Mouse (Mus musculus) heart, postnatal 4 days (tissue): ENCODE data around the gene Dmrt1. TPM values are rescaled to one million over a fixed set of nuclear protein-coding genes. Genes with fewer than 3 reads are reported as not detected.
A peak's percentile ranks its signal among the peaks of the same experiment; 100 is the strongest.

Source experiments
- DNase-seq: peaks from one replicate; pipeline ENCODE4 v3.0.0; 2021
- total RNA-seq, 2 experiments: library from RNA; stranded (reverse); gene quantifications; 2 replicates each; pipeline ENCODE4 v1.2.3; 2021

The Dmrt1 gene
- total RNA-seq, 2 experiments from 2014 or later: not detected

DNA sequence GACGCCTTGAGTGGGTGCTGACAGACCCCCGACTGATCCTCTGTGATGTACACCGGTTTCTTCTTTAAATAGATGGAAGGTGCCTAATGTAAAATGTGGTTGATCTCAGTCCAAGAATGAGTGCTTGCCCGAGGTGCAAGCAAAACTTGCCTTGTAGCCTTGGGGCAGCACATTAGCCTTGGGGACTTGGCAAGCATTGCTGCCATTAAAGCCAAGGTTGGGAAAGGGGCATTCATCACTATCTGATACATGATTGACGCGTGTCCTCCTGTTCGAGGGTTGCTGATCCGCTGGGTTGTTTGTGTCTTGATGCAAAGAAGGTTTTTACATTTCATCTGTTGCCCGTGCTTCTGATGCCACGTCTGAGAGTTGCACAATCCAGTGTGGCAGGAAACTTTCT lies 69.0 kb downstream of the Dmrt1 start:
- no peak for DNase-seq

DNA sequence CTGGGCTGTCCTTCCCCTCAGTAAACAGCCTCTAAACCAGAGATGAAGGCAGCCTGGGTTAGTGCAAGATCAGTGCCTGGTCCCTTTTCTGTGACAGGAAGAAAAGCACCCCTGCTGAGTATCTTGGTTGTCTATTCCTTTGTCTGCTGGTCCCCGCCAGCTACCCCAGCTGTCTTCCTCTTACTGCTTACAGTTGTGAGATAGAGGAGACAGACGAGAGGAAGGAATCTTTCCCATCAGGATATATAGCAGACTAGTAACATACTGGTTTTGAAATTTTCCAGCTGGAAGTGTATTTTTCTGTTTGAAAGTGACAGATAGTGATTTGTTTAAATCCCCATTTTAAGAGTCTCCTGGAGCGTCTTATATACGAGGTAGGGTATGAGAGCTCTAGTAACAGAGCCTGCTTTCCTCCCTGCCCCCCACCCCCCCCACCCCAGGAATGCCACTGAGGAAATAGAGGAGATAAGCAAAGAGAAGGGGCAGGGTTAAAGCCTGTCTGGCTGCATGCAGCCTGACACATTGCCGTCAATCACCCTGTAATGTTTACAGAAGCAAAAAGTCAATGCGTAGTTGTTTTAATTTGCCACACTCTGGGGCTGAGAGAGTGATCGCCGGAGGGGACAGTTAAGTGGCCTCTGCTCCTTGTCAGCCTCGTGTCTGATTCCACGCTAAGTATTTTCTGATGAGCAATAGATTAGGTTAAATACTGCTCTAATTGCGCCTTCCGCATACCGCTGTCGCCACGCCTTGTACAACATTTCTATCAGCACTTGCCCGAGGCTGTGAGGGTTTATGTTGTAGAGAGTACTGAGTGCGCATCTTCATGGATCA lies 69.8 kb downstream of the Dmrt1 start:
- no peak for DNase-seq

DNA sequence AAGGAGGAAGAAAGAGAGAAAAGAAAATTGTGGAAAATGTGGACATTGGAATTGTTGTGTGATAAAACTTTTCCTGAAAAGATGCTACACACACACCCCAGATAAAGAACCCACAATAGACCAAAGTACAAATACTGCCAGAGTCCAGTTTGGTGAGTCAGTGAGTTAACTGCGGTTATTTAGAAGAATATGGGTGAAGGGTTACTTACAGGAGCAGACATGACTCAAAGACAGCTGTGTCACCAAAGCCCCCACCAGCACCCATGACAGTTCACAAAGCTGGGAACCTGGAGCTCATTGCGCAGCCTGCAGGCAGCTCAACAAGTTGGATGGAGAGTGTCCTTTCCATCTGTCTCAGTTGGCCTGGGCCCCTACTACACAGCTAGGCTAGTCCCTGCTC lies 72.9 kb downstream of the Dmrt1 start:
- no peak for DNase-seq

DNA sequence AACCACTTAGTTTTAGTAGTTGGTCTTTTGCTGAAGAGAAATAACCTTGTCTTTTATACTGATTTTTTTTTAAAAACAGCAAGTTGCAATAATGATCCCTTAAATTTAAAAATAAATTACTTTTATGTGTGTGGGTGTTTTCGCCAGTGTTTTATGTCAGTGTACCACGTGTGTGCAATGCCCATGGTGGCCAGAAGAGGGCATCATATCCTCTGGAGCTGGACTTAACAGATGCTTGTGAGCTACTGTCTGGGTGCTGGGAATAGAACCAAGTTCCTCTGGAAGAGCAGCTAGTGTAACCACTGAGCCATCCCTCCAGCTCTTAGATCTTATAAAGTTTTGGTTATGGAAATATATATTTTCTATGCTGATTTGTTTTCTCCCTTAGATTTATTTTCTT lies 74.0 kb downstream of the Dmrt1 start:
- no peak for DNase-seq

DNA sequence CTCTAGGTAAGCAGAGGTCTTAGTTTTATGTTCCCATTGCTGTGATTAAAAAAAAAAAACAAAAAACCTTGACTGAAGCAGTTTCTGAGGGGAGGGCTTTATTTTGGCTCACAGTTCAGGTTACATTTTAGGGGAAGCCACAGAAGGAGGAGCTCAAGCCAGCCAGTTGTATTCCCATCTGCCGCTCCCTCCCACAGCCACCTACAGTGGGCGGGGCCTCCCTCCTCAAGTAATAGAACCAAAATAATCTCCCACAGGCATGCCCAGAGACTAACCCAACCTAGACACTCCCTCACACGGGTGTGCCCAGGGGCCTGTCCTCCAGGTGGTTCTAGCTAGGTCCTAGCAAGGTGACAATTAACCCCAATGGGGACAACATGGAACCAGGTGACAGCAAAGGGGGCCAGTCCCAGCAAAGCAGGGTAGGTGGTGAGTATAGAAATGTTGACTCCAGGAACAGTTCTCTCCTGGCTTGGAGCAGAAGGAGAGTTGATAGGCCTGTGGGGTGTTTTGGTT lies 92.4 kb downstream of the Dmrt1 start:
- DNase-seq: no peak

DNA sequence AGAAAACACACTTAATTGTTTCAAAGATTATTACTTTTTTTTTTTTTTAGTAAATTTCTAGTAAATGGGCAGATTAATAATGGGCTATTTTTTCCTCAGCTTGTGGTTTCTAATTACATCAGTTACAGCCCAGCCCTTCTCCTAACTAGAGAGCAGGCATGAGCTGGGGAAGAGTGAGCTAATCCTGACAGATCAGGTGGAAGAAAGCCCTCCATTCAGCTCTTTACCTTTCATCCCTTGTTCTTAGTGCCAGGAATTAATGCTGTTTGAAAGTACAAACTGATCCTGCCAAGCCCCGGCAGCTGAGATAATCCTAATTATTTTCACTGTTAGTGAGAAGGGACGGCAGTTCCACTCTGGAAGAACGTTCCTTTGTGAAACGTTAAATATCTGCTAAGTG lies 93.2 kb downstream of the Dmrt1 start:
- no peak for DNase-seq

DNA sequence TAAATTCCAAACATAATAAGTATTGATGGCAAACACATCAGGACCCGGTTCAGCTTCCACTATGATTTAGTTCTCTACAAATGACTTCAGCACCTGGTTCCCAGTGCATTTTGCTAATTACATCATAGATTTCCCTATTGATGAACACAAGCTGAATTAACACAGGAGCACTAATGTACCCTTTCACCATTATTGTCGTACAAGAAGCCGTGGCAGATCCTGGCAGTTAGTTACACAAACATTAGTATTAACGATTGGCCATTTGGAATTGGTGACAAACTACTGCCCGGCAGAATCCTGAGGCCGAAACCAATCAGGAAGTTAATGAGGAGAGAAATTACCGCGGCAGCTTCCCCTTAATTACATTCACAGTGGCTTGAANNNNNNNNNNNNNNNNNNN lies 96.5 kb downstream of the Dmrt1 start:
- DNase-seq: no peak

DNA sequence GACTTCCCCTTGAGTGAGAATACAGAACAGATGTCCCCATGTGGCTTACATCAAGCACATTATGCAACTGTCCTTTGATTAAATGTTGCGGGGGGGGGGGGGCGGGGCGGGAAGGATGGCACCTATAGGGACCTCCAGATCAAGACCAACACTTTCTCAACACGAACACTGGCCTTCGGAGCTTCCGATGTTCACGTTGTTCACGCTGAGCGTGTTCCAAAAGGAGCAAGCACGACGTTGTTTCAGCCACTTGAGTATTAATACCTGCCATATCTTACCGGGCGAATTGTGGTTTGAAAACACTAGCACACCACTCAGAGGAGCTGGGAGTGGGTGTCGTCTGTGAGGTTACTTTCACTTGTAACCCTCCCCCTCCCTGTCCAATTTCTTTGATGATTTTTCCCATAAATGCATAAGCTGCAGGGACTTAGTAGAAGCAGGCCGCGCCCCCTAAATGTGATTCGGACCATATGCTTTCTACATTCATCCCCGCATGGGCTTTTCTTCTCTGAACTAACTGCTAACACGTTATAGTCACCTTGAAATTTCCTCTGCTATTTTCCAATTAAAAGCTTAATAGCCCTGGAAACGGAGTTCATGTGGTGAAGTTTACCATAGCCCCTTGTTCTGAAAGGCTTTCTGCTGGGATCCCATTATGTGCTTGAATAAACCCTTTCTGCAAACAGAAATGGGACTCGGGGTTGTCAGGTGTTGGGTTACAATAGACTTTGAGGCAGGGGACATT lies 102.2 kb downstream of the Dmrt1 start:
- DNase-seq: no peak

DNA sequence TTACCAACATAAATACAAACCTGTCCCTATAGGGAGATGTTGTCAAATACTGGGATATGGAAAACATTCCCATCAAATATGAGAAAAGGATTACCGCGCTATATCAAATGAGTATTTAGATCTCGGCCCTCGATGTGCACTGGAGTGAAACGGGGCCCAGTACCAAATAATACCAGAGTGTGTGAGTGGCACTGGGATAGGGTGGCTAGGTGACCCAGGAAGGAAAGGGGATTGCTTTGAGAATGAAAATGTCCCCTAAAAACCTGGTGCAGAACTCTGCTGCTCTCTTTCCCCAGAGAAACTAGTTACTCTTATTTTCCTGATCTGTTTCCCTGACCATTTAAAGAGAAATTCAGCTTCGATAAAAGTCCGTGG lies 102.8 kb downstream of the Dmrt1 start:
- DNase-seq: no peak

DNA sequence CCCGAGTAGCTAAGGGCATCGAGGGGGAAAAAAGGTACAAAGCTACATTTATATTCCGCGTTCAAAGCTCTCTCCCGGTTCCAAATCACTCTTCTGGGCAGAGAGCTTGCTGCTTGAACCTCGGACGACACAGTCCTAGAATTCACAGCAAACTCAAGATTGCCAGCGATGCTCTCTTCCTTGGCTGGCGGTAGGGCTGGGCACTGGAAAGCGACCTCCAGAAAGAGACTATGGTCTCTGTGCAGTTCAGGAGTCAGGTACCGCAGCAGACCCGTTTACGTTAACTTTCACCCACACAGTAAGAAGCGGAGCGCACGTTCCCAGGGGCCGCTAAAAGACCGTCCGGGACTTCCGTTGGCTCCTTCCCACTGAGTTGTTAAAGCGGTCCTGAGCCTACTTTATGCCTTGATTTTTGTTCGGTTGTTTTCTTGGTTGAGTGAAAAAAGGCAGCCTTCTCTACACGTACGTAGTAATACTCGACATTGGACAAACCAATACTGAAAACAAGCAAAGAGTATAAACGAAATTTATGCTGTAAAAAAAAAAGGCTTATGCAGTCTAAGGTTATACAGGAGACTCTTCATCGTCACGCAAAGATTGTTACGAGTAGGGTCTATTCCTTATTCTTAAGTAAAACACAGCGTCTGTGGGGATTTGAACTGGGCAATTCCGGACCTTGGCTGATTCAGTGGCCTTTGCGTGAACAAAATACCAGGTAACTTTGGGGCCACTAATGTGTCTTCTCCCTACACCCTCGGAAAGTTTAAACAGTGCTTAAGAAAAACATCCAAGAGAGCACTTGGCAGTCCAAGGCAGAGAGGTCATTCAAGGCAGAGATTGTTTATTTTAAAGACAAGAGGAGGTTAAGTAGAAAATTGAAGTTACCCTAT lies 103.8 kb downstream of the Dmrt1 start:
- no peak for DNase-seq

DNA sequence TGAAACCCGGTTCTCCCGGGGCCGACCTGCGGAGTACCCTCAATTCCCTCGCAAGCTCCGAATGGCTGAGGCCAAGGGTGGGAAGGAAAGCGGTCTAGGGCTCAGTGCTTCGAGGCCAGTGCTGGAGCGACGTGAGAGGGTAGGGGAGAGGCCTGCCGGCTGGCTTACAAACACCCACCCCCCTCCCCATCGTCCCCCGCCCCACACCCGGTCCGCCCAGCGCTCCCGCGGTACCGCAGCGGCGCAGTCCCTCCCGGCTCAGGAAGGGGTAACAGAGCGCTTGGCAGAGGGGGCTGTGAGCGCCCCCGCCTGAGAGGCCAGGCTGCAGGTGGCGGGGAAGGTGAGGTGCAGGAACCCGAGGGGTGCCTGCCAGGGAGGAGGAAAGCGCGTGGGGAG lies 104.6 kb downstream of the Dmrt1 start, which contains the start of gene Dmrt3:
TSS of gene Dmrt3 (plus strand) at position 287 of the 396 bp plus-strand sequence.
- peak; percentile 9 for DNase-seq

DNA sequence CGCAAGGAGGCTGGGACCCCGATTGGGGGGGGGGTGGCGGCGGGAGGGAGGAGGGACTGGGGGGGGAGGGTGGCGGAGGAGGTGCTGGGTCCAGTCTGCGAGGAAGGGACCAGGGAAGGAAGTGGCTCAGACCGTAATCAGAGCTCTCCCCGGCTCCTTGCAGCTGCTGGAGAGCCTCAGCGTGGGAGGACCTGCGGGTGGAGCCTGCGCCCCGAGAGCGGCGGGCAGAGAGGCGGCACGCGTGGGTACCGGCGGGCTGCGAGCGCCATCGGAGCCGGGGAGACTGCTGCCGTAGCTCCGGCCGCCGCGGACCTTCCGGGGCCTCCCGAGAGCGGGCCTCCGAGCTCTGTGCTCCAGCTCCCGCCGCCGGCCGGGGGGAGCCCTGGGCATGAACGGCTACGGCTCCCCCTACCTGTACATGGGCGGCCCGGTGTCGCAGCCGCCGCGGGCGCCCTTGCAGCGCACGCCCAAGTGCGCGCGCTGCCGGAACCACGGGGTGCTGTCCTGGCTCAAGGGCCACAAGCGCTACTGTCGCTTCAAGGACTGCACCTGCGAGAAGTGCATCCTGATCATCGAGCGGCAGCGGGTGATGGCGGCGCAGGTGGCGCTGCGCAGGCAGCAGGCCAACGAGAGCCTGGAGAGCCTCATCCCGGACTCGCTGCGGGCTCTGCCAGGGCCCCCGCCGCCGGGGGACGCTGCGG lies 105.1 kb downstream of the Dmrt1 start:
- peak; percentile 16 for DNase-seq

DNA sequence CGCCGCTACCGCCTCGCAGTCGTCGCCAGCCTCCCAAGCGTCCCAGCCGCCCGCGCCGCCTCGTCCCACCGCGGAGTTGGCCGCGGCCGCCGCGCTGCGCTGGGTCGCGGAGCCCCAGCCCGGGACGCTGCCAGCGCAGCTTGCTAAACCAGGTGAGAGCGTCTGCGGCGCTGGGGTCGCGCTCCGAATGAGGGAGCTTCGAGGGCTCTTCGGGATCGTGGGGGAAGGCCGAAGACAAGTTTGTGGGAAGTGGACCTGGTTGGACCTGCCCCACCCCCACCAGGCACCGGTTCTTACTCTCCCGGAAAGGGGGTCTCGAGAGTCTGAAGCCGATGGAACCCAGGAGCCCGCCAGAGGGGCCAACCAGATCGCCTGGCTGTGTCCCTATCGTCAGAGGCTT lies 105.7 kb downstream of the Dmrt1 start:
- DNase-seq: no peak

DNA sequence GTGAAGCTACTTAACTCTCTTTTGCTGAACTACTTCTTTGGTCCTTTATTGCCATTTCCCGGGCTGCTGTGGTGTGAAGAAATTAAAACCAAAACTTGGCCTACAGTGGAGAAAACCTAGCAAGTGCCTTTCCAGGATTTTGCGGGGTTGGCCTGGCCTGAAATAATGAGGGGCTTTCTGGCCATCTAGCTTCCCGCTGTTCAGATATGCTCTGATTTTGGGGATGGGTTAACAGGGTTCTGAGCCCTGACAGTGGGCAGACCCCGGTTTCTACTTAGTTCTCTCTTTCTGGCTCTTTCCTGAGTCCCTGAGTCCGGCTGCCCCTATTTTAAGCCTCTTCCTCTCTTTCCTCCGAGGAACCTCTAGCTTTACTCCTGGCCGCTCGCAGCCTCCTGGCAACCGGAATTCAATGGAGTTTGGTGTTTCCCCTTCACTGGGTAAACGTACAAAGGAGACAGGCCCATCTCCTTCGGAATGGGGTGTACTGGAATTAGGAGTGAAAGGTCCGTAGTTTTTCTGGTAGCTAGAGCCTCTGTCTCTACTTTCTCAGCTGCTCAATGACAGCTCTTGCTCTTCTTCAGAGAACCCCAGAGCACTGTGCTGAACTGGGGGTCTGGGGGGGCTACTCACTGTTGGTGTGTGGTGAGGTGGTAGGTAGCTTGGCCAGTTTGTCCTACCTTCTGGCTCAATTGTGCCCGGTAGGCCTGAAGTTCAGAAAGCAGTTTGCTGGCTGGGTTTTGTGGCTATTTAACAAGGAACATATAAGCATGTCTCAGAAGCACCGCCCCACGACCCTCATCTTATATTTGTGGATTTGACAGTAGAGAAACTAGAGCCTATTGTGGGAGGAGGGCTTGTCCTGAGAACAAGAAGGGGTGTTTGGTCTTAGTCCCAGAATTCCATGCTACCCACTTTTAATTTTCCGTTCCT lies 106.7 kb downstream of the Dmrt1 start:
- no peak for DNase-seq

DNA sequence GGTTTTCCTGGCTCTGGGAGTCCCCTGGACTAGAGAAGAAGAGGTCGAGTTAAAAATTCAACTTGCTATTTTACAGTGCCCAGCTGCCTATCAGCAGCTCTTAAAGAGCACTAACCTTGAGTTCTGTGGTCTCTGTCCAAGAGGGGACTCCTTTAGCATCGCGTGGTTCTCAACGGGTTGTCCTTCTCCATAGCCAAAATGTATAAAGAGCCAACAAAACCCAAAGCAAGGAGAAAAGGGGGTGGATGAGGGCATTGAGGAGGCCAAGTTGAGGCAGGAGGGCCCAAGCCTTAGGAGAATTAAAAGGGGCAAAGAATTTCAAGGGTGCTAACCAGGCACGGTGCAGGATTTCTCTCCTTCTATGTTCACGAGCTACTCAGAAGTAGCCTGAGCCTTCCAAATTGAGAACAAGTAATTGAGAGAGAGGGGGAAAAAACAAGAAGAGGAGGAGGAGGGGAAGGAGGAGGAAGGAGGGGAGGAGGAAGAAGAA lies 107.4 kb downstream of the Dmrt1 start:
- DNase-seq: no peak

DNA sequence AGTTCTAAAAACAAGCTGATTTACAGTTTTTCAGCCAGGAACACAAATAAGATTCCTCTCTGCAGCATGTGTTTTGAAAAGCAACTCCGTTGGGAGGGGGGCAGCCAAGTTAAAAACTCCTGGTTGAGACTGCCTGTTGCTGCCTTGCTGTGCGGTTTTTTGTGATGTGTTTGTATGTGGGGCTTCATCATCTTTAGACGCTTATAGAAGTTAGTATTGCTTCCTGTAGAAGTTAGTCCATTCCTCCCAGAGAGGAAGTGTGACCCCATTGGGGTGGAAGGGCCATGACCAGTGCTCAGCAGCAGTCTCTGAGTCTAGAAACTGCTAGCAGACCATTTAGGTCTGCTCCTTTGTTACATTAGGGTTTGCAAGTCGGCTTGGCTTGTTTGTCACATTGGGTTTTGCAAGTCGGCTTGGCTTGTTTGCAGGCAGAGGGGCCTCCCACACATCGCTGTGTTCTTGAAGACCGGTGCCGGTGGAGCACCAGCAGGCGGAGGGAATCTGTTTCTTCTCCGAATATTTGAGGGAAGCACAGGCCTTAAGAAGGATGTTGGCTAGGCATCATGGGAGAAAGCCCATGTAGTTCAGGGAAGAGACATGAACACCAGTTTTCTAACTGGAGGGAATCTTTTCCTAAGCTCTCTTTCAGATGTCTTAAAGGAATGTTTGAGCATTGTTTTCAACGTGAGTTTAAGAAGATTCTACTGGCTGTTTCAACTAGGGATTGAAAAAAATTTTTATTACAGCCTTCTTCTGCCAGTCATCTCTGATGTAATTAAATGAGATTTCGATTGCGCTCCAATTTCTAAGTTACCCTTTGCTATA lies 108.3 kb downstream of the Dmrt1 start:
- DNase-seq: no peak

DNA sequence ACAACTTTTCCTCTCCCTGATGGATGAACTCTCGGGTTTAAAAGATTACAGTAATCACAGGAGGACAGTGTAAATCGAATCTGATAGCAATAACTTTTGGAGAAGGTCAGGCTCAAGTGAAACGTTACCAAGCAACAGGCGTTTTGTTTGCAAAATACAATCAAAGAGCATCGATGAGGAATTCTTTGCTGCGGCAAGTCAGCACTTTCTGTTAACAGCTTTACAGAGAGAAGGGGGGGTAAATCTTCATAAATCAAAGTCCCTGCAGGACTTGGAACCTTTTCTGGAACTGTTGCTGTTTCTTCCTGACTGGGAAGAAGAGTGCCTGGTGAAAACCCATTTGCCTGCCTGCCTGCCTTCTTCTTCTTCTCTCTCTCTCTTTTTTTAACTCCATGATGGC lies 110.5 kb downstream of the Dmrt1 start:
- no peak for DNase-seq

DNA sequence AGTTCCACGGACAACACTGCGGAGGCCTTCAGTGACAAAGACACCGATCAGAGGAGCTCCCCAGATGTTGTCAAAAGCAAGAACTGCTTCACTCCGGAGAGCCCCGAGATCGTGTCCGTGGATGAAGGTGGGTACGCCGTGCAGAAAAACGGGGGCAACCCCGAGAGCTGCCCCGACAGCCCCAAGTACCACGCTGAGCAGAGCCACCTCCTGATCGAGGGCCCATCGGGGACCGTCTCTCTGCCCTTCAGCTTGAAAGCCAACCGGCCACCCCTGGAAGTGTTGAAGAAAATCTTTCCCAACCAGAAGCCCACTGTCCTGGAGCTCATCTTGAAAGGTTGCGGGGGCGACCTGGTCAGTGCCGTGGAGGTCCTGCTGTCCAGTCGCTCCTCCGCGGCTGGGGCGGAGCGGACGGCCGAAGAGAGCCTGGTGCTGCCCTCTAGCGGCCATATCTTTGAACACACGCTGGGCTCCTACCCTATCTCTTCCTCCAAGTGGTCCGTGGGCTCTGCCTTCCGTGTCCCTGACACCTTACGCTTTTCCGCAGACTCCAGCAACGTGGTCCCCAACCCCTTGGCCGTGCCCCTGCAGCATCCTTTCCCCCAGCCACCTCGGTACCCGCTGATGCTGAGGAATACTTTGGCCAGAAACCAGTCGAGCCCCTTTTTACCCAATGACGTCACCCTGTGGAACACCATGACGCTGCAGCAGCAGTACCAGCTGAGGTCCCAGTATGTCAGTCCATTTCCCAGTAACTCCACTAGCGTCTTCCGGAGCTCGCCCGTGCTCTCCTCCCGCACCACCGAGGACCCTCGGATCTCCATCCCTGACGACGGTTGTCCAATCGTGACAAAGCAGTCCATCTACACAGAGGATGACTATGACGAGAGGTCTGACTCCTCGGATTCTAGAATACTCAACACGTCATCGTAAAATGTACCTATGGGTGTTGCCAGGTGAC lies 117.2 kb downstream of the Dmrt1 start:
- peak; percentile 80 for DNase-seq

DNA sequence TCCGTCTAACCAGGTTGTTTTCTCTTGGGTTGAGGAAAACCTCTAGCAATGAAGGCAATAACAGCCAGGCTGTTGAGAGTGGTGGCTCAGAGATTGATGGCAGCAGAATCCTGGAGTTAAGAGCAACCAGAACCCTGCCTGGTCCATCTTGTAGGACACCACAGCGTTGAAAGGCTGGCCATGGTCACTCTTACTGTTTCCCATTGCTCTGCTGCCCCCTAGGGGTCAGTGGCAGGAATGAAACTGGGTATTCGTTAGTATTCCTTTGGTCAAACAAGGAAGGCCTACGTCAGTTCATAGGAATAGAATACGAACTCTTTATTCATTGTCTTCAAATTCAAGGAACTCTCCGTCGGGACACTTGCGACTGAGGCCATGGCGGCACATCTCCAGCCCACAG lies 123.1 kb downstream of the Dmrt1 start:
- DNase-seq: peak; percentile 80
